Comparison of ENCODE assay signal across 9 mouse cellular contexts in the genomic region with DNA sequence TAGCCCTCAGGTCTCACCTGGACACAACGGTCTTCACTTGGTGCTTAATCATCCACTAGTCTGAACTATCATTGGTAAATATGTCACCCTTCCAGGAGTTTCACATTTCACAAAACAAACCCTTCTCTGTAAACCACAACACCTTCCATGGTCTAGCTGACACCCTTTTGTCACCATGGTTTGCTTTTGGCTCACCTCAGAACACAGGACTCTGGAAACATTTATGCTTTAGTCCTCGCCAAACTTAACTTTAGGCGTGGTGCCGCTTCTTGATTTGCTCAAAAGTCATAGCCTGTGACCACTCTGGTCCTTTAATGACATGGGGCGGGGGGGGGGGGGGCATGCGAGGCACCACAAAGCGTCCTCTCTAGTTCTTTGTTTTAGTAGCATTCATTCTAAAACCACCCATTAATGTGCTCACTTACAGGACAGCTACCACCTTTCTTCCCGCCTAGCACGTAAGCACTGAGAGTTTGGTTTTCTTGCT. TPM values are rescaled to one million over a fixed set of nuclear protein-coding genes. Genes with fewer than 3 reads are reported as not detected.
DNase-seq lines count a peak whose midpoint lies in the region; ATAC-seq and TF ChIP-seq lines count a peak whose summit lies in the region.
"Had no signal": no experiment of that assay in that cellular context is flagged by ENCODE, and none has a peak within 500 bp of the region (broad histone marks: within the 10 kb centered on the region; RNA-seq: fewer than 3 reads in every experiment).

No protein-coding gene starts in this region.

- H3K4me2 ChIP-seq in kidney, embryonic 14.5 days (replicated peaks; ENCODE audit: low read depth, low read length) = peak overlapping the region; percentile 69
- H3K4me2 ChIP-seq in hindbrain, postnatal 0 days (ENCODE audit: low read depth, low read length) = peak overlapping the region; percentile 70
- peak overlapping the region; percentile 66 for H3K4me2 ChIP-seq in midbrain, postnatal 0 days (ENCODE audit: low read depth, low read length, poor library complexity, severe bottlenecking)

- ATAC-seq in kidney, embryonic 14.5 days (ENCODE audit: low FRiP score, low TSS enrichment) = no peak
- ATAC-seq in hindbrain, postnatal 0 days = no peak
- ATAC-seq in midbrain, postnatal 0 days (ENCODE audit: low FRiP score) = no peak

- TF ChIP-seq POLR2A in bone marrow, adult 2 months (IDR thresholded peaks at IDR 0.05; ENCODE audit: borderline replicate concordance, control insufficient read depth, low read depth, low read length) = no peak

- H3K27ac ChIP-seq in kidney, embryonic 14.5 days (ENCODE audit: low read depth, low read length) = peak overlapping the region; percentile 92; the same call in 1 of the 2 replicates
- H3K27ac ChIP-seq in bone marrow, adult 2 months (ENCODE audit: control insufficient read depth, insufficient read depth, low read depth, low read length, poor library complexity) = peak overlapping the region; percentile 99; the same call in 1 of the 2 replicates
- H3K27ac ChIP-seq in hindbrain, postnatal 0 days = peak overlapping the region; percentile 94; the same call in 1 of the 2 replicates
- H3K27ac ChIP-seq in midbrain, postnatal 0 days (ENCODE audit: low read depth, low read length) = peak overlapping the region; percentile 79

- intact Hi-C loops in gastrocnemius, postnatal 36 days (cut with DNase I) = no loop called here

- no peak for TF ChIP-seq CTCF in bone marrow, adult 2 months (IDR thresholded peaks at IDR 0.05; ENCODE audit: control insufficient read depth, insufficient read depth, low read length)
- TF ChIP-seq CTCF in hindbrain, postnatal 0 days (IDR thresholded peaks at IDR 0.05; ENCODE audit: low read depth) = no peak
- TF ChIP-seq CTCF in midbrain, postnatal 0 days (IDR thresholded peaks at IDR 0.05) = no peak

- 35% methylated on average over 9 of the region's 9 CpGs for WGBS in kidney, embryonic 14.5 days
- WGBS in bone marrow, adult 2 months = 19% methylated on average over 9 of the region's 9 CpGs
- 41% methylated on average over 9 of the region's 9 CpGs for WGBS in hindbrain, postnatal 0 days
- WGBS in midbrain, postnatal 0 days = 40% methylated on average over 9 of the region's 9 CpGs

- H3K36me3 ChIP-seq in kidney, embryonic 14.5 days (ENCODE audit: control insufficient read depth, insufficient read depth, low read length) = no peaks in the 10 kb centered on the region
- H3K36me3 ChIP-seq in hindbrain, postnatal 0 days (ENCODE audit: insufficient read depth, low read length) = no peaks in the 10 kb centered on the region
- H3K36me3 ChIP-seq in midbrain, postnatal 0 days (ENCODE audit: insufficient read depth, low read length) = no peaks in the 10 kb centered on the region

- DNase-seq in kidney, adult 18-20 months = no peak
- DNase-seq in hindbrain, postnatal 0 days (ENCODE audit: low spot score) = no peak
- DNase-seq in midbrain, postnatal 0 days (ENCODE audit: low spot score) = no peak
- DNase-seq in adrenal gland, postnatal 25 days = no peak
- no peak for DNase-seq in gastrocnemius, postnatal 36 days
- no peak for DNase-seq in MN1 (ENCODE audit: low spot score)

- peaks cover 23% of the 10 kb centered on the region for H3K4me1 ChIP-seq in kidney, embryonic 14.5 days (ENCODE audit: control insufficient read depth, insufficient read depth, low read length)
- H3K4me1 ChIP-seq in bone marrow, adult 2 months (ENCODE audit: control insufficient read depth, insufficient read depth, low read length) = peaks cover 6% of the 10 kb centered on the region; the same call in 1 of the 2 replicates
- H3K4me1 ChIP-seq in hindbrain, postnatal 0 days (ENCODE audit: insufficient read depth, low read length) = peaks cover 21% of the 10 kb centered on the region
- H3K4me1 ChIP-seq in midbrain, postnatal 0 days (ENCODE audit: insufficient read depth, low read length) = peaks cover 9% of the 10 kb centered on the region; the same call in 1 of the 2 replicates

- H3K9ac ChIP-seq in kidney, embryonic 14.5 days (ENCODE audit: low read depth, low read length) = peak overlapping the region; percentile 51; the same call in 1 of the 2 replicates
- peak overlapping the region; percentile 54; the same call in 1 of the 2 replicates for H3K9ac ChIP-seq in hindbrain, postnatal 0 days (replicated peaks; ENCODE audit: low read length)
- H3K9ac ChIP-seq in midbrain, postnatal 0 days (replicated peaks; ENCODE audit: low read length, poor library complexity, severe bottlenecking) = peak overlapping the region; percentile 62; the same call in 1 of the 2 replicates

- no peaks in the 10 kb centered on the region for H3K27me3 ChIP-seq in kidney, embryonic 14.5 days (ENCODE audit: control insufficient read depth, insufficient read depth, low read length)
- H3K27me3 ChIP-seq in hindbrain, postnatal 0 days (ENCODE audit: insufficient read depth, low read length) = no peaks in the 10 kb centered on the region
- no peaks in the 10 kb centered on the region for H3K27me3 ChIP-seq in midbrain, postnatal 0 days (ENCODE audit: insufficient read depth, low read length)

- H3K9me3 ChIP-seq in kidney, embryonic 14.5 days (ENCODE audit: control insufficient read depth, low read length) = no peaks in the 10 kb centered on the region
- no peaks in the 10 kb centered on the region for H3K9me3 ChIP-seq in hindbrain, postnatal 0 days (ENCODE audit: low read length)
- no peaks in the 10 kb centered on the region for H3K9me3 ChIP-seq in midbrain, postnatal 0 days (ENCODE audit: low read length)

- H3K4me3 ChIP-seq in kidney, embryonic 14.5 days (ENCODE audit: low read length) = peak overlapping the region; percentile 88
- H3K4me3 ChIP-seq in bone marrow, adult 2 months (replicated peaks; ENCODE audit: control insufficient read depth, low read depth, low read length) = peak overlapping the region; percentile 10
- H3K4me3 ChIP-seq in hindbrain, postnatal 0 days (ENCODE audit: low read length) = peak overlapping the region; percentile 80
- peak overlapping the region; percentile 80 for H3K4me3 ChIP-seq in midbrain, postnatal 0 days (ENCODE audit: low read depth, low read length)

RNA-seq across cellular contexts. Expression of a gene that starts 1.0 kb away (rescaled TPM):
- 38.9 and 59.3 TPM in 2 replicates for polyA plus RNA-seq in kidney, embryonic 14.5 days (2014; fragmentation: Nextera tagmentation; extraction: Ambion mirVana)
- 64.8 and 109 TPM in 2 replicates for polyA plus RNA-seq in bone marrow, adult 2 months (2011; ENCODE audit: insufficient read depth, insufficient read length, low replicate concordance, missing spikeins)
- total RNA-seq in hindbrain, postnatal 0 days (2014; rRNA removed) = 72.2 and 72.6 TPM in 2 replicates
- 34.7 and 35.5 TPM in 2 replicates for polyA plus RNA-seq in hindbrain, postnatal 0 days (2015; fragmentation: Nextera tagmentation; extraction: Ambion mirVana)
- 70.4 and 71.9 TPM in 2 replicates for total RNA-seq in midbrain, postnatal 0 days (2014; rRNA removed)
- polyA plus RNA-seq in midbrain, postnatal 0 days (2015; fragmentation: Nextera tagmentation; extraction: Ambion mirVana) = 35.5 and 35.8 TPM in 2 replicates
- total RNA-seq in adrenal gland, postnatal 25 days (2021) = 47.9 and 62.1 TPM in 2 replicates
- 10 to 100 TPM in 1 of 2 experiments, 1 to 10 TPM in 1; 9.1 to 10.8 TPM for total RNA-seq in gastrocnemius, postnatal 36 days (2021)

RNA-seq across cellular contexts. Expression of a gene that starts 17.2 kb away (rescaled TPM):
- not detected in 2 replicates for polyA plus RNA-seq in kidney, embryonic 14.5 days (2014; fragmentation: Nextera tagmentation; extraction: Ambion mirVana)
- polyA plus RNA-seq in bone marrow, adult 2 months (2011; ENCODE audit: insufficient read depth, insufficient read length, low replicate concordance, missing spikeins) = 1.3 TPM in 2 replicates
- not detected in 2 replicates for total RNA-seq in hindbrain, postnatal 0 days (2014; rRNA removed)
- polyA plus RNA-seq in hindbrain, postnatal 0 days (2015; fragmentation: Nextera tagmentation; extraction: Ambion mirVana) = 0.26 and 0.48 TPM in 2 replicates
- not detected in 2 replicates for total RNA-seq in midbrain, postnatal 0 days (2014; rRNA removed)
- polyA plus RNA-seq in midbrain, postnatal 0 days (2015; fragmentation: Nextera tagmentation; extraction: Ambion mirVana) = 0.43 and 0.49 TPM in 2 replicates
- 0.15 and 3.3 TPM in 2 replicates for total RNA-seq in adrenal gland, postnatal 25 days (2021)
- not detected for total RNA-seq in gastrocnemius, postnatal 36 days (2021)

RNA-seq across cellular contexts. Expression of a gene that starts 20.2 kb away (rescaled TPM):
- polyA plus RNA-seq in kidney, embryonic 14.5 days (2014; fragmentation: Nextera tagmentation; extraction: Ambion mirVana) = 0.77 and 3.4 TPM in 2 replicates
- 3.1 and 4.1 TPM in 2 replicates for polyA plus RNA-seq in bone marrow, adult 2 months (2011; ENCODE audit: insufficient read depth, insufficient read length, low replicate concordance, missing spikeins)
- total RNA-seq in hindbrain, postnatal 0 days (2014; rRNA removed) = 106 and 119 TPM in 2 replicates
- polyA plus RNA-seq in hindbrain, postnatal 0 days (2015; fragmentation: Nextera tagmentation; extraction: Ambion mirVana) = 4.6 and 4.9 TPM in 2 replicates
- total RNA-seq in midbrain, postnatal 0 days (2014; rRNA removed) = 101 and 131 TPM in 2 replicates
- 6.6 and 8.1 TPM in 2 replicates for polyA plus RNA-seq in midbrain, postnatal 0 days (2015; fragmentation: Nextera tagmentation; extraction: Ambion mirVana)
- 3.8 and 3.9 TPM in 2 replicates for total RNA-seq in adrenal gland, postnatal 25 days (2021)
- total RNA-seq in gastrocnemius, postnatal 36 days (2021) = under 1 TPM; 0.62 to 0.77 TPM

RNA-seq across cellular contexts. Expression of a gene that starts 28.8 kb away (rescaled TPM):
- not detected in 2 replicates for polyA plus RNA-seq in kidney, embryonic 14.5 days (2014; fragmentation: Nextera tagmentation; extraction: Ambion mirVana)
- not detected in 2 replicates for polyA plus RNA-seq in bone marrow, adult 2 months (2011; ENCODE audit: insufficient read depth, insufficient read length, low replicate concordance, missing spikeins)
- 0.52 TPM in 1 of 2 replicates, not detected in the other for total RNA-seq in hindbrain, postnatal 0 days (2014; rRNA removed)
- 0.37 and 0.68 TPM in 2 replicates for polyA plus RNA-seq in hindbrain, postnatal 0 days (2015; fragmentation: Nextera tagmentation; extraction: Ambion mirVana)
- 0.71 TPM in 1 of 2 replicates, not detected in the other for total RNA-seq in midbrain, postnatal 0 days (2014; rRNA removed)
- polyA plus RNA-seq in midbrain, postnatal 0 days (2015; fragmentation: Nextera tagmentation; extraction: Ambion mirVana) = 1.5 and 1.6 TPM in 2 replicates
- not detected in 2 replicates for total RNA-seq in adrenal gland, postnatal 25 days (2021)
- not detected for total RNA-seq in gastrocnemius, postnatal 36 days (2021)
- total RNA-seq: layer of hippocampus, postnatal 14 days had no signal

RNA-seq across cellular contexts. Expression of a gene that starts 44.1 kb away (rescaled TPM):
- 118 and 164 TPM in 2 replicates for polyA plus RNA-seq in kidney, embryonic 14.5 days (2014; fragmentation: Nextera tagmentation; extraction: Ambion mirVana)
- 2.2 and 3.5 TPM in 2 replicates for polyA plus RNA-seq in bone marrow, adult 2 months (2011; ENCODE audit: insufficient read depth, insufficient read length, low replicate concordance, missing spikeins)
- 442 and 446 TPM in 2 replicates for total RNA-seq in hindbrain, postnatal 0 days (2014; rRNA removed)
- polyA plus RNA-seq in hindbrain, postnatal 0 days (2015; fragmentation: Nextera tagmentation; extraction: Ambion mirVana) = 369 and 371 TPM in 2 replicates
- 498 and 510 TPM in 2 replicates for total RNA-seq in midbrain, postnatal 0 days (2014; rRNA removed)
- 482 and 484 TPM in 2 replicates for polyA plus RNA-seq in midbrain, postnatal 0 days (2015; fragmentation: Nextera tagmentation; extraction: Ambion mirVana)
- 14.6 and 19.1 TPM in 2 replicates for total RNA-seq in adrenal gland, postnatal 25 days (2021)
- total RNA-seq in gastrocnemius, postnatal 36 days (2021) = 1 to 10 TPM; 7.7 TPM

Comparison
In these comparisons a context has a peak if more than half of its experiments do, and no peak if none do; other contexts are left out.
1. H3K4me3 ChIP-seq: peak in every context shown above with its lines; median percentile 88 in kidney, embryonic 14.5 days; 80 in hindbrain, postnatal 0 days; 80 in midbrain, postnatal 0 days; 10 in bone marrow, adult 2 months.
2. RNA of a gene that starts 20.2 kb away (total RNA-seq): 101 to 131 TPM in midbrain, postnatal 0 days and 106 to 119 TPM in hindbrain, postnatal 0 days; 3.8 to 3.9 TPM in adrenal gland, postnatal 25 days and 0.62 to 0.77 TPM in gastrocnemius, postnatal 36 days; every median in the first group is over 10 times any median in the second.
3. Peak in every context shown above with its lines, with median percentiles within 50 percentile points of each other: H3K27ac ChIP-seq, H3K4me2 ChIP-seq and H3K9ac ChIP-seq.